Mouse (Mus musculus): ENCODE measurements around the gene Tchp. TPM values are rescaled to one million over a fixed set of nuclear protein-coding genes. Genes with fewer than 3 reads are reported as not detected.

Tchp gene
- polyA plus RNA-seq, 1 experiment from 2014 or later: 19.8 TPM

GRCm38 (mm10) chr5:114742998-114743696 lies 35.6 kb downstream of the Tchp start:
- Histone ChIP-seq H3K27me3 (no peaks in the 10 kb centered on the region), H3K4me2 (no peak overlapping the region), H3K4me3 (no peak overlapping the region), H3K4me1 (peaks cover 4% of the 10 kb centered on the region; the same call in 1 of the 2 replicates), H3K27ac (no peak overlapping the region), H3K9me3 (no peaks in the 10 kb centered on the region), H3K36me3 (peaks cover 84% of the 10 kb centered on the region), H3K9ac (no peak overlapping the region)
- WGBS: 90% methylated on average over 13 of the region's 13 CpGs
- no peak for ATAC-seq (ENCODE audit: insufficient number of reproducible peaks, insufficient read depth, low FRiP score, low TSS enrichment, low read depth)

DNA sequence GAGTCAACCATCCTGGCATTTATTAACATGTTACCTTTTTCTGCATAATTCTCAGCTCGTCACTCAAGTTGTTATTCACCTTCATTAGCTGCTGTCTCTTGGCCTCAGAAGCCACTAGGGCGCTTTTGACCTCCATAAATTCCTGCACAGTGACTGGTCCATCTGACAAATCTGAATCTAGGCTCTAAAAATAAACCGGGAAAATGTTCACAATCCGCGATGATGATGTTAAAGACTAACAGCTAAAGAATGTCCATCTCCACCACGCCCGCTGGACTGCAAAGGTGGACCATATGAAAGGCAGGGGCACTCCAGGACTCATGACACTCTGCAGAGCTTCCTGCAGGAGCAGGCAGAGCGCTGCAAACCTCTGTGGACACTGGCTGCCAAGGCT lies 36.1 kb downstream of the Tchp start:
- Histone ChIP-seq H3K27me3 (no peaks in the 10 kb centered on the region), H3K27ac (no peak overlapping the region)
- ATAC-seq (ENCODE audit: insufficient number of reproducible peaks, insufficient read depth, low FRiP score, low TSS enrichment, low read depth): no peak

GRCm38 (mm10) chr5:114745581-114745980 lies 38.0 kb downstream of the Tchp start:
- ATAC-seq (ENCODE audit: insufficient number of reproducible peaks, insufficient read depth, low FRiP score, low TSS enrichment, low read depth): no peak
- 90% methylated on average over 5 of the region's 5 CpGs for WGBS

More for the DNA sequence above, 36.1 kb downstream of the Tchp start:
- 95% methylated on average over 8 of the region's 8 CpGs for WGBS
- Histone ChIP-seq H3K36me3 (peaks cover 84% of the 10 kb centered on the region), H3K4me3 (no peak overlapping the region), H3K9ac (no peak overlapping the region), H3K4me2 (no peak overlapping the region), H3K9me3 (no peaks in the 10 kb centered on the region), H3K4me1 (peaks cover 3% of the 10 kb centered on the region; the same call in 1 of the 2 replicates)

GRCm38 (mm10) chr5:114746886-114747285 lies 39.3 kb downstream of the Tchp start:
- Histone ChIP-seq H3K9me3 (no peaks in the 10 kb centered on the region), H3K27ac (no peak overlapping the region), H3K36me3 (peaks cover 87% of the 10 kb centered on the region), H3K4me1 (no peaks in the 10 kb centered on the region), H3K27me3 (no peaks in the 10 kb centered on the region), H3K9ac (no peak overlapping the region), H3K4me2 (no peak overlapping the region), H3K4me3 (no peak overlapping the region)
- 89% methylated on average over 4 of the region's 4 CpGs for WGBS
- no peak for ATAC-seq (ENCODE audit: insufficient number of reproducible peaks, insufficient read depth, low FRiP score, low TSS enrichment, low read depth)

More at GRCm38 (mm10) chr5:114745581-114745980, 38.0 kb downstream of the Tchp start:
- Histone ChIP-seq H3K4me1 (no peaks in the 10 kb centered on the region), H3K36me3 (peaks cover 84% of the 10 kb centered on the region), H3K4me3 (no peak overlapping the region), H3K4me2 (no peak overlapping the region), H3K9me3 (no peaks in the 10 kb centered on the region), H3K9ac (no peak overlapping the region), H3K27ac (no peak overlapping the region), H3K27me3 (no peaks in the 10 kb centered on the region)

DNA sequence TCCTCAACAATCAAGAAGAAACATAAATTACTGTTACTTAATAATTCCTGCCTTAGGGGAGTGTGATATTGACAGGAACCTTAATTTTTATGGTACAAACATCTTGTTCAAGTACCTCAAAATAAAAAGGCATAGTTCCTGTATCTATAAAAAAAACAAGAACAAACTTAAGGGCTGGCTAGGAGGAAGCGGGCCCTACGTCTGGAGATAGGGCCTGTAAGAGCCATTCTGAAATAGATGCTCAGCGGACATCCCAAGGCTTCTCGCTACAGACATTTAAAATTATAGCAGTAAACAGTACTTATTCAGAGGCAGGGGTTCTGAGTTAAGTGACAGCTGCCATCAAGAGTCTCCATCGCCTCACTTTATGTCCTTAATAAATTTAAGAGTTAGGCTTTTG lies 40.0 kb downstream of the Tchp start:
- WGBS: 91% methylated on average over 5 of the region's 5 CpGs
- no peak overlapping the region for H3K27ac ChIP-seq
- no peak overlapping the region for H3K4me2 ChIP-seq
- no peak overlapping the region for H3K9ac ChIP-seq
- H3K4me1 ChIP-seq: no peaks in the 10 kb centered on the region
- no peak overlapping the region for H3K4me3 ChIP-seq
- H3K27me3 ChIP-seq: no peaks in the 10 kb centered on the region
- peaks cover 87% of the 10 kb centered on the region for H3K36me3 ChIP-seq
- no peak for ATAC-seq (ENCODE audit: insufficient number of reproducible peaks, insufficient read depth, low FRiP score, low TSS enrichment, low read depth)
- H3K9me3 ChIP-seq: no peaks in the 10 kb centered on the region

- Histone ChIP-seq H3K4me3 (no peak overlapping the region), H3K36me3 (peaks cover 85% of the 10 kb centered on the region), H3K27me3 (no peaks in the 10 kb centered on the region), H3K4me2 (no peak overlapping the region), H3K4me1 (no peaks in the 10 kb centered on the region), H3K27ac (no peak overlapping the region), H3K9me3 (no peaks in the 10 kb centered on the region), H3K9ac (no peak overlapping the region)
- no peak for ATAC-seq (ENCODE audit: insufficient number of reproducible peaks, insufficient read depth, low FRiP score, low TSS enrichment, low read depth)
- 87% methylated on average over 10 of the region's 10 CpGs for WGBS
Observed at GRCm38 (mm10) chr5:114750325-114750724, 42.8 kb downstream of the Tchp start.

GRCm38 (mm10) chr5:114752397-114752796 lies 44.8 kb downstream of the Tchp start:
- ATAC-seq (ENCODE audit: insufficient number of reproducible peaks, insufficient read depth, low FRiP score, low TSS enrichment, low read depth): no peak
- Histone ChIP-seq H3K4me1 (no peaks in the 10 kb centered on the region), H3K36me3 (peaks cover 90% of the 10 kb centered on the region), H3K4me2 (no peak overlapping the region), H3K27me3 (no peaks in the 10 kb centered on the region), H3K27ac (no peak overlapping the region), H3K9me3 (no peaks in the 10 kb centered on the region), H3K9ac (no peak overlapping the region), H3K4me3 (no peak overlapping the region)
- WGBS: 89% methylated on average over 10 of the region's 10 CpGs

- ATAC-seq (ENCODE audit: insufficient number of reproducible peaks, insufficient read depth, low FRiP score, low TSS enrichment, low read depth): no peak
- H3K9ac ChIP-seq: no peak overlapping the region
- 89% methylated on average over 12 of the region's 12 CpGs for WGBS
- no peaks in the 10 kb centered on the region for H3K27me3 ChIP-seq
- no peak overlapping the region for H3K27ac ChIP-seq
- H3K9me3 ChIP-seq: no peaks in the 10 kb centered on the region
- H3K4me3 ChIP-seq: no peak overlapping the region
- H3K36me3 ChIP-seq: peaks cover 90% of the 10 kb centered on the region
- H3K4me2 ChIP-seq: no peak overlapping the region
- H3K4me1 ChIP-seq: no peaks in the 10 kb centered on the region
Observed at GRCm38 (mm10) chr5:114753384-114753783, 45.8 kb downstream of the Tchp start.

GRCm38 (mm10) chr5:114759536-114760090 lies 52.1 kb downstream of the Tchp start:
- no peak overlapping the region for H3K4me2 ChIP-seq
- no peak for ATAC-seq (ENCODE audit: insufficient number of reproducible peaks, insufficient read depth, low FRiP score, low TSS enrichment, low read depth)
- no peak overlapping the region for H3K9ac ChIP-seq
- no peaks in the 10 kb centered on the region for H3K9me3 ChIP-seq
- peaks cover 83% of the 10 kb centered on the region for H3K36me3 ChIP-seq
- no peaks in the 10 kb centered on the region for H3K27me3 ChIP-seq
- H3K4me3 ChIP-seq: no peak overlapping the region
- H3K27ac ChIP-seq: no peak overlapping the region
- H3K4me1 ChIP-seq: no peaks in the 10 kb centered on the region
- WGBS: 93% methylated on average over 5 of the region's 5 CpGs

DNA sequence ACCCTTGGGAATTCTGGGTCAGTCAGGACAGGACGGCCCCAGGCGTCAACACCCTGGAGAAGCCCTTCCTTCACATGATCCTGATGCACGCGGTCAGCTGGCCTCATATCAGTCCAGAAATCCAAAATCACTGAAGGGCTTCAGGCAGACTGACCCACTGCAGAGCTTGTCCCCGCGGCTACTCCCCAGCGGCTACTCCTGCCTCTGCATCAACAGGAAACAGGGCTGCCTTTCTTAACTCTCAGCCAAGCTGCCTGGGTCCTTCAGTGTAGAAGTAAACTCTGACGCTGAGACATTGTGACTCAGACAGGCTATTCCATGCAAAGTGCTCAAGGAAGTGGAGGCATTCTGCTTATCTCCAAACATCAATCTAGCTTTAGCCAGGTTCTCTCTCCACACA lies 54.4 kb downstream of the Tchp start:
- no peaks in the 10 kb centered on the region for H3K9me3 ChIP-seq
- 84% methylated on average over 8 of the region's 8 CpGs for WGBS
- no peak overlapping the region for H3K27ac ChIP-seq
- H3K9ac ChIP-seq: no peak overlapping the region
- no peaks in the 10 kb centered on the region for H3K27me3 ChIP-seq
- no peak overlapping the region for H3K4me3 ChIP-seq
- ATAC-seq (ENCODE audit: insufficient number of reproducible peaks, insufficient read depth, low FRiP score, low TSS enrichment, low read depth): no peak
- H3K4me1 ChIP-seq: no peaks in the 10 kb centered on the region
- H3K4me2 ChIP-seq: no peak overlapping the region
- peaks cover 79% of the 10 kb centered on the region for H3K36me3 ChIP-seq

DNA sequence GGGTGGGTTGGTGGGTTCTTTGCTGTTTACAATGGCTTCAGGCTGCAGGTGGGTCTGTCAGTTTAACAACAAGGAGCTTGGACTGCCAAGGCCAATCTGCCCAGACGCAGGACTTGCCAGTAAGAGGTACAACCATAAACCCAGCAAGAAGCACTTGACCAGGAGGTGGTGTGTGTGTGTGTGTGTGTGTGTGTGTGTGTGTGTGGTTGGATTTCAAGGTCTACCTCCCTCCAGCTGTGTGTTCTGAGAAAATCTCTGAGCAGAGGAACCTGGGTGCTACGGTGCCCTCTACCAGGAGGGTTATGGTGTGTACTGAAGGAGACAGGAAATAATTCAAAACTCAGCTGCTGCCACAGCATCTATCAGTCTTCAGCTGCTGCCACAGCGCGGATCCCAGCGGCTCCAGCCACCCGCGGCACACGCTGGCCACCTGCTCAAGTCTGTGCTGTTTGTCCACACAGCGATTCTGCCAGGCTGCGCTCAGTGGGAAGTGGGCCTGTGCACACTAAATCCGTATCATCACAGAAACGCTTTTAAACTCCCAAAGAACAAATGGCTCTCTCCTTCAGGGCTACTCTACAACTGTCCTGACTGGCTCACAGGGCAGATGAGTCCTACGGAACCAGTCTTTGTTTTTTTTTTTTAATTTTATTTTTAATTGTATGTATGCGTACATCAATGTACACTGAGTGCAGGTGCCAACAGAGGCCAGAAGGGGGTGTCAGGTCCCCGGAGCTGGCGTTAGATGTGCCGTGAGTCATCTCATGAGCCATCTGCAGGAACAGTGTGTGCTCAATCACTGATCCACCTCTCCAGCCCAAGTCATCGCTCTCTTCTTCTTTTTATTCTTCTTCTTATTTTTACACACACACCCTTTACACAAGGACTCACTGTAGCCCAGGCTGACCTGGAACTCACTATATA lies 57.5 kb downstream of the Tchp start:
- Histone ChIP-seq H3K9ac (no peak overlapping the region), H3K27me3 (no peaks in the 10 kb centered on the region), H3K4me1 (0 out of 2 replicates have a peak, but pooled peaks cover 4% of the 10 kb centered on the region), H3K9me3 (no peaks in the 10 kb centered on the region), H3K4me2 (no peak overlapping the region), H3K4me3 (no peak overlapping the region), H3K36me3 (peaks cover 59% of the 10 kb centered on the region), H3K27ac (no peak overlapping the region)
- 89% methylated on average over 18 of the region's 18 CpGs for WGBS
- no peak for ATAC-seq (ENCODE audit: insufficient number of reproducible peaks, insufficient read depth, low FRiP score, low TSS enrichment, low read depth)

All from embryonic facial prominence, embryonic 13.5 days (tissue).